Mouse (Mus musculus): Measurements from ENCODE around the gene Dnah17.

Gene Dnah17

DNA sequence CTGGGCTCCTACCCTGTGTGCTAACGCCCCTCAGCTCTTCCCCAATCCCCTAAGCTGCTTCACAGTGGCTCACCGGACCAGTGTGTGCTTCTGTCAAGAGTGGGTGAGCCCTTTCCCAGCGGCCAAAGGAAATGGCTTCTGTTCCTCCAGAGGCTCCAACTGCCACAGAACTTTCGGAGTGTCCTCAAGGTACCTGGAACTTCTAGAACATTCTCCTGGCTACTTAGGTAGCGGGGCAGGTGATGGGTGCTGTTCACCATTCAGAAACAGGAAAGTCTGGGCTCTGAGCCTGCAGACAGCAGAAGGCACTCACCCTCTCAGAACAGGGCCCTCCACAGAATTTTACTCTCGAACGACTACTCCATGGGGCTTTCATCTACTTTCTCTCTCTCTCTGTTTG is at the start of gene Dnah17:
Gene Dnah17 (minus strand): TSS at position 101 of the 400 bp plus-strand sequence.
- no peak for DNase-seq (ENCODE audit: low read depth)

GRCm38 (mm10) chr11:118180199-118180598 is 49.8 kb upstream of the Dnah17 start:
- DNase-seq (ENCODE audit: low read depth): no peak

DNA sequence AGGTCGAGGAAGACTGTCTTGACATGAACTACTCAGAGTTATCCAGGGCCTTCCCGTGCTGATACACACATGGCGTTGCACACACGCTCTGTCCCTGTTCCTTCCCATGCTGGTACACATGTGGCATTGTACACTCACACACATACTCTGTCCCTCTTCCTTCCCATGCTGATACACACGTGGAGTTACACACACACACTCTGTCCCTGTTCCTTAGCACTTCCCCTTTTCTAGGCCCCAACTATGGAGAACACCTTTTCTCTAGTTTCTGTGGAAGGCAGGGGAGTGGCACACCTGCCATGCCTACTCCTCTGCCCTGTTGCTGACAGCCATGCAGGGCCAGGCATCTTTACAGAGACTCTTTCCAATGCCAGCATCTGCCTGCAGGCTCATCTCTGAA is 47.8 kb upstream of the Dnah17 start:
- no peak for DNase-seq (ENCODE audit: low read depth)

- DNase-seq (ENCODE audit: low read depth): peak; percentile 16
Measured at GRCm38 (mm10) chr11:118174752-118175151, 44.3 kb upstream of the Dnah17 start.

DNA sequence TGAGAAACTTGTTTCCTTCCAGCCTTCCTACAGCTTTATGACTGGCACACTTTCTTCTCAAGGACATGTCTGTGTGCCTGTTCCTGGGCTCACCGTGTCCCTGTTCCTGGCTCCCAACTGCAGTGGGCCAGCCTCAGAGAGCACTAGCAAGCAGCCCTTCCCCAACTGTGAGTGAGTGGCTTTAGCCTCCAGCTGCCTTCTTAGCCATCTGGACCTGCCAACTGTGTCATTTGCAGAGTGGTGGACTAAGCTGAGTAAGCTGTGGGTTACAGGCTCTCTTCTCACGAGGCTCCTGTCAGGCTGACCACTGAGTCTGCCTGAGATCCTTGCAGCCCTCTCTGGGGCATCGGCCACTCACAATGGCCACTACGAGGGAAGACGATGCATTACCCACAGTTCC is 42.3 kb upstream of the Dnah17 start:
- no peak for DNase-seq (ENCODE audit: low read depth)

- DNase-seq (ENCODE audit: low read depth): no peak
Measured at GRCm38 (mm10) chr11:118170333-118170732, 39.9 kb upstream of the Dnah17 start.

GRCm38 (mm10) chr11:118168714-118169113 is 38.3 kb upstream of the Dnah17 start:
- no peak for DNase-seq (ENCODE audit: low read depth)

DNA sequence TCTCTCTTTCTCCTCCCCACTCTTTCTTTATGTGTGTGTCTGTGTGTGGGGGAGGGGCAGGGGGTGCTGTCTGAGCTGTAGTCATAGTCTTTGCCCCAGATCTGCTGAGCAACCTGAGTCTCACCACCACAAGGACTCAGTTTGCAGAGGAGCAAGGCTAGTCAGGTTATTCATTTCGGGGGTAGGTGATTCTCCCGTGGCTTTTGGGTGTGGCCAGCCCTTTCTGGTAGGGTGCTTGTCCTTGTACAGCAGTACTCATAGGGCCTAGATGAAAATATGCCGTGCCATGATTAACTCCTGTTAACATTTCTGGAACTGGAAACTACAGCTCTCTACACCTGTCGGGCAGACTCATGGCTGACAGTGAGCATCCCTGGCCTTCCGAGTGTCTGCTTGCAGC is 36.2 kb upstream of the Dnah17 start:
- DNase-seq (ENCODE audit: low read depth): no peak

GRCm38 (mm10) chr11:118165681-118166080 is 35.2 kb upstream of the Dnah17 start:
- DNase-seq (ENCODE audit: low read depth): no peak

DNA sequence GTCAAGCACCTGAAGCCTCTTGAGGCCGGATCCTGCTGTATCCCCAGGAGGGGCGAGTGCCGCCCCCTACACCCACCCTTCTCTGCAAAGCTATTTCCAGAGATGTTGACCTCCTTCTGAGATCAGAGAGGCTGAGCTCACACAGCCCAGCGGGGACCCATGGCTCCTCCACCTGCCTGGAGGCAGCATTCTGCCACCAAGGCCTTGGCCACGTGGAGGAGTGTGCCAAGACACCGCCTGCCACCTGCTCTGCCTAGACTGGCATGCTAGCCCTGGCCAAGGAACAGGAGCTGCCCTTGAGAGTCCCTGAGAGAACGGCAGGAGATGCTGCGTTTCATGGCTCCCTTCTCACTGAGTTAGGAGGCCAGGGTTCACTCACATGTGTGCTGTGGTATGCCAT is 34.1 kb upstream of the Dnah17 start:
- no peak for DNase-seq (ENCODE audit: low read depth)

DNA sequence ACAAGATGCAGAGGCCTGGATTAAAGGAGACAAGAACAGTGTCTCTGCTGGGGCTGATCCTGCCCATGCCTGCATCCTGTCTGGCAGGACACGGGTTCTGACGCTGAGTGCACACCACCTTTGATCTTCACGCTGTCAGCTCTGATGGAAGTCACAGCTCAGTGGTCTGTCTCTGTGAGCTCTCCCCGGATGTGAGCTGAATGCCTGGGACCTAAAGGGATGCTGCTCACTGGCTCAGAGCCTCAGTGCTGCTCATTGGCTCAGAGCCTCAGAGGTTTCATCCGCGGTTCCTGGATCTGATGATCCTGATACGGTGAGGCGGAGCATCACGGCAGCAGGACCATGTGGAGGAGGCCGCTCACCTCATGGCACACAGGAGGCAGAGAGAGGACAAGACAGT is 31.8 kb upstream of the Dnah17 start:
- DNase-seq (ENCODE audit: low read depth): no peak

DNA sequence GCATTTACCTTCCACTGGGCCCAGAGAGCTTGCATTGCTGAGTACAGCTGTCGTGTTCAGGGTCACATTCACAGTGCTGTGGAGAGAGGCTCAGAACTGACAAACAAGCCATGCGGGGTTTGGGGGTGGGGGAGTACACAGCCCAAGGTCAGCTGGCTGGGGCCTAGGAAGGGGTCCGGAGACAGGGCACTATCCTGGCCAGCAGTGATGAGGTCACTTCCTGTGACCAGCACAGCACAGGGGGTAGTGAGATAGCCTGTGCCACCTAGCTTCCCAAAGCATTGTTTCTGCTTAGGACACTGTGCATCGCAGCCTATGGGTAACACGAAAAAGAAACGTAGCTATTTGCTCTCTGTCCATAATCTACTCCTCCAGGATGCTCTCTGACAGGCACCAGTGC is 30.8 kb upstream of the Dnah17 start:
- DNase-seq (ENCODE audit: low read depth): no peak

- peak; percentile 76 for DNase-seq (ENCODE audit: low read depth)
Measured at GRCm38 (mm10) chr11:118160763-118161162, 30.3 kb upstream of the Dnah17 start.

- no peak for DNase-seq (ENCODE audit: low read depth)
Measured at GRCm38 (mm10) chr11:118158753-118159152, 28.3 kb upstream of the Dnah17 start.

DNA sequence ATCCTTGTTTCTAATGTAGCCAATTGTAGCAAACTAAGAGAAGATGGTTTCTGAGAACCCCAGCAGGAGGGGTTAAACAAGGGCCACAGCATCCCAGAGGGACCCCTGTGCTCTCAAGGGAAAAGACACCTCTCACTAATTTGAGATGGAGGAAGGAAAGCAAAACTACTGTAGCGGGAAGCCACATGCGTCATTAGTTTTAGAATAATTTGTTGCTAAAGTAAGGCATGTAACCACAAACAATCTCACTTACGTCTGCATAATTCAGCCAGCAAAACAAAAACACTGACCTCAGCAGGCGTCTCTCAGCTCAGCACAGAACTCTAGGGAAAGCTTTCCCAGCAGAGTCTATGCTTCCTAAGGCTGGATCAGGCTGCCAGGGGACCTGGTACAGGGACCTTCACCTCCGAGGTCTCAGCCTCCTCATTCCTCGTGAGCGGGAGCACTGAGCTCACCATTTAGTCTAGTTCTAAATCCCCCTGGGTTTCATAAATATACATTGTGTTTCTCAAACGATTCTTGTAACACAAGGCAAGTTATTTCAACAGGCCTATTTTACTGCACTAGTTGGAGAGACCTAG is 26.1 kb upstream of the Dnah17 start:
- DNase-seq (ENCODE audit: low read depth): no peak

GRCm38 (mm10) chr11:118152964-118153363 is 22.5 kb upstream of the Dnah17 start:
- peak; percentile 82 for DNase-seq (ENCODE audit: low read depth)

DNA sequence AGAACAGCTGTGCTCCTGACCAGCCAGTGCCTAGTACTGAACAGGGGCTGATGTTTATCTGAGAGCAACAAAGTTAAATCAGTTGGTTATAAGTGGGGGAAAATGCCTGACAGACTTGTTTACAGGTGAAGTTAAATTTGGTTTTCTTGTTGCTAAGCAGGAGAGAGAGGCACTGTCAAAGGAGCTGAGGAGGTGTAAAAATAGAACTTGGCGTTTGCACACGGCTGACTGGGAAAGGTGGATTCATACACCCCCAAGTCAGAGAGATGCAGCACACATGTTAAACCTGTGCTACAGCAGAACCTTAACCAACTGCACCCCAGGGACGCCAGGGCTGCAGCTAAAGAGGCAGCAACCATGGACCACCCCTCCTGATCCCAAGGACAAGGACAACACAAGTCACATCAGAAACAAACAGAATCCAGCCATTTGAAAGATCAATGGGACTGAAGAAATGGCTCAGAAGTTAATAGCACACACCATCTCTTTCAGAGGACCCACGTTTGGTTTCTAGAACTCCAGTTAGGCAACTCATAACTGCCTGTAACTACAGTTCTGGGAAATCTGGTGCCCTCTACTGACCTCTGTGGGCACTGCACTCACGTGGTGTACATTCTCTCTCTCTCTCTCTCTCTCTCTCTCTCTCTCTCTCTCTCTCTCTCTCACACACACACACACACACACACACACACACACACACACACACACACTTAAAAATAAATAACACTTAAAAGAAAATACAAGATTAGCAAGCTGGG is 21.2 kb upstream of the Dnah17 start:
- DNase-seq (ENCODE audit: low read depth): no peak

DNA sequence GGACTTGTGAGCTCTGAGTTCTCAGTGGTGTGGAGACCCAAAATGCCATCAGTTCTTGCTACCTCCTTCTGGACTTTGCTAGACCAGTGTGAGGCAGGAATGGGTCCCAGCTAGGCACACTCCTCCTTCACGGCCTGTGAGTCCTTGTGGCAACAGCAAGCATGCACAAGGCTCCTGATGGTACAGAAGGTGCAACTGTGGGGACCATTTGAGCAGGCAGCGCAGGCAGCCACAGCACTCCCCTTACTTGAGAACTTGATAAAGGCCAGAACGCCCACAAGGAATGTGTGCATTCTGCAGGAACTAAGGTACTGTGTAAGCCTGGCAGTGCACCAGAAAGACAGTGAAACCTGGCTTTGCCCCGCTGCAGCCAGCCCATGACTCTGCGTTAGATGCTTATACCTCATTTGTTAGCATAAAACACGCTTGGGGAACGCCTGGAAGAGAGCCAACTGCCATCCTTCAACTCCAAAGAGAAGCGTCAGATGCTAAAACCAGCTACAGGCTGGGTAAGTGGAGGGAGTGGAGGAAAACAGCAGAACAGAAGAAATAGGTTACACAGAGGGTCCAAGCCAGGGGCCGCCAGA is 19.8 kb upstream of the Dnah17 start:
- peak; percentile 43 for DNase-seq (ENCODE audit: low read depth)

GRCm38 (mm10) chr11:118147877-118148637 is 17.6 kb upstream of the Dnah17 start:
- no peak for DNase-seq (ENCODE audit: low read depth)

DNA sequence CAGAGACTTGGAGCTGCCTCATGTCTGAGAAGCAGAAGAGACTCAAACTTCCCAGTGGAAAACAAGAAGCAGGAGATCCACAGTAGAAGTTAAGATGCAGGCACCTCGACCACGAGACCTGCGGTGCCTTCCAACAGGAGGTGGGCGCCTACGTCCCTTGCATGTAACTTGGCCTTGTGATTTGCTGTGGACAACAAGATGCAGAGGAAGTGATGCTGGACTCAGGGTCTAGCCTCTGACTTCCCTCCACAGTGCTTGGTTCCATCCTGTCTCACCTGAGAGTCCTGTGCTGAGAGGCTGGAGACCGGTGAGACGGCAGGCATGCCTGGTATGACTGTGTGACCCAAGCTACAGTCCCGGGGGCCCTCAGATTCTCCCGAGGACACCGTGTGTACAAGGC is 16.0 kb upstream of the Dnah17 start:
- no peak for DNase-seq (ENCODE audit: low read depth)

- DNase-seq (ENCODE audit: low read depth): peak; percentile 52
Measured at GRCm38 (mm10) chr11:118145771-118146351, 15.4 kb upstream of the Dnah17 start.

GRCm38 (mm10) chr11:118145092-118145491 is 14.7 kb upstream of the Dnah17 start:
- no peak for DNase-seq (ENCODE audit: low read depth)
